In the genomic region with DNA sequence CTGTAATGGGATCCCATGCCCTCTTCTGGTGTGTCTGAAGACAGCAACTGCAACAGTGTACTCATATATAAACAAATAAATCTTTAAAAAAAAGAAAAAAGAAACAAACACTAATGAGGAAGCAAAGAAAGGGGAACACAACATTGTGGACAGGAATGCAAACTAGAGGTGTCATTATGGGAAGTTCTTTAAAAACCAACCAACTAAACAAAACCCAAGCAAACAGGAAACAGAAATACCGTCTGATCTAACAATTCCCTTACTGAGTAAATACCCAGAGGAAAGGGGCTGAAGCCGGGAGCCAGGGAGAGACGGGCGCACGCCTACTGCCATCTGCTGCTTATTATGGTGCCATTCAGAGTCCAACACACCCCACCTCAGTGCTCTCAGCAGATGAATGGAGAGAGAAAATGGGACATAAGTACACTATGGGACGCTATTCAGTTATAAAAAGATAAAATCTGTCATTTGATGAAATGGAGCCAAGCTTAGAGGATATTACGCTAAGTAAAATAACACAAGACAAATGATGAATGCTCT, we compare ENCODE assay signal across 10 mouse cellular contexts. TPM values are rescaled to one million over a fixed set of nuclear protein-coding genes. Genes with fewer than 3 reads are reported as not detected.
A peak's percentile ranks its signal among the peaks of the same experiment; 100 is the strongest.
DNase-seq lines count a peak whose midpoint lies in the region; ATAC-seq lines count a peak whose summit lies in the region.
"Had no signal": no experiment of that assay in that cellular context is flagged by ENCODE, and none has a peak within 500 bp of the region (broad histone marks: within the 10 kb centered on the region; RNA-seq: fewer than 3 reads in every experiment).

No protein-coding gene starts in this region.

- peaks cover 7% of the 10 kb centered on the region; the same call in 1 of the 2 replicates for H3K36me3 ChIP-seq in midbrain, embryonic 11.5 days (ENCODE audit: control insufficient read depth, insufficient read depth, low read length)
- H3K36me3 ChIP-seq in midbrain, embryonic 16.5 days (ENCODE audit: control insufficient read depth, insufficient read depth, low read length) = peaks cover 20% of the 10 kb centered on the region

- no peak overlapping the region for H3K4me2 ChIP-seq in midbrain, embryonic 11.5 days
- no peak overlapping the region for H3K4me2 ChIP-seq in midbrain, embryonic 16.5 days (ENCODE audit: low read length)
- H3K4me2 ChIP-seq: heart, embryonic 12.5 days had no signal

- H3K27ac ChIP-seq in midbrain, embryonic 11.5 days (ENCODE audit: low read depth, low read length) = no peak overlapping the region
- H3K27ac ChIP-seq in midbrain, embryonic 16.5 days (ENCODE audit: low read length) = no peak overlapping the region

- H3K4me3 ChIP-seq in midbrain, embryonic 11.5 days (ENCODE audit: low read depth, low read length) = no peak overlapping the region
- no peak overlapping the region for H3K4me3 ChIP-seq in midbrain, embryonic 16.5 days (ENCODE audit: low read depth, low read length)
- H3K4me3 ChIP-seq: heart, embryonic 12.5 days had no signal

- H3K4me1 ChIP-seq in midbrain, embryonic 11.5 days (ENCODE audit: control insufficient read depth, insufficient read depth, low read length) = peaks cover 8% of the 10 kb centered on the region
- H3K4me1 ChIP-seq in midbrain, embryonic 16.5 days (ENCODE audit: control insufficient read depth, insufficient read depth, low read length) = peaks cover 13% of the 10 kb centered on the region

- ATAC-seq in midbrain, embryonic 11.5 days (ENCODE audit: low FRiP score) = no peak
- ATAC-seq in midbrain, embryonic 16.5 days = no peak
- ATAC-seq: inflammation-experienced regulatory T-cells, adult 6 months had no signal

- intact Hi-C loops in left cerebral cortex, postnatal 36 days (cut with DNase I) = no loop called here

- no peaks in the 10 kb centered on the region for H3K9me3 ChIP-seq in midbrain, embryonic 11.5 days (ENCODE audit: control insufficient read depth, low read length)
- H3K9me3 ChIP-seq in midbrain, embryonic 16.5 days (replicated peaks; ENCODE audit: control insufficient read depth, low read length, poor library complexity, severe bottlenecking) = no peaks in the 10 kb centered on the region
- H3K9me3 ChIP-seq: heart, embryonic 12.5 days had no signal

- 88% methylated on average over 7 of the region's 7 CpGs for WGBS in midbrain, embryonic 11.5 days
- 84% methylated on average over 7 of the region's 7 CpGs for WGBS in midbrain, embryonic 16.5 days

- DNase-seq in cerebellum, adult 11-12 months = peak; percentile 42
- no peak for DNase-seq in cerebellum, postnatal 4 days (ENCODE audit: low spot score in 2 of 2)
- DNase-seq in midbrain, embryonic 11.5 days (ENCODE audit: low spot score, missing footprints) = peak; percentile 65
- peak; percentile 69 to 71 for DNase-seq in left cerebral cortex, postnatal 36 days (ENCODE audit: low spot score in 2 of 2)
- no peak for DNase-seq in thymus, postnatal 25 days
- DNase-seq in thymus, postnatal 14 days = no peak
- no peak for DNase-seq in adrenal gland, postnatal 4 days (ENCODE audit: low spot score in 2 of 2)

- H3K27me3 ChIP-seq in midbrain, embryonic 11.5 days (ENCODE audit: control insufficient read depth, insufficient read depth, low read length) = no peaks in the 10 kb centered on the region
- H3K27me3 ChIP-seq in midbrain, embryonic 16.5 days (ENCODE audit: control insufficient read depth, insufficient read depth, low read depth, low read length) = no peaks in the 10 kb centered on the region
- H3K27me3 ChIP-seq: heart, embryonic 12.5 days had no signal

- H3K9ac ChIP-seq in midbrain, embryonic 11.5 days (ENCODE audit: low read length) = no peak overlapping the region
- H3K9ac ChIP-seq in midbrain, embryonic 16.5 days (ENCODE audit: low read depth, low read length) = no peak overlapping the region
- H3K9ac ChIP-seq: heart, embryonic 12.5 days had no signal

RNA-seq across cellular contexts. Expression of a gene that starts 5.5 kb away (rescaled TPM):
- 64.8 and 65.8 TPM in 2 replicates for polyA plus RNA-seq in midbrain, embryonic 11.5 days (2014; fragmentation: Nextera tagmentation; extraction: Ambion mirVana)
- 68.3 and 72.0 TPM in 2 replicates for polyA plus RNA-seq in midbrain, embryonic 16.5 days (2015; fragmentation: Nextera tagmentation; extraction: Ambion mirVana)
- 10 to 100 TPM; 82.7 to 91.9 TPM for total RNA-seq in left cerebral cortex, postnatal 36 days (2021)
- 10 to 100 TPM; 35.2 to 39.2 TPM for total RNA-seq in adrenal gland, postnatal 4 days (2021)

RNA-seq across cellular contexts. Expression of a gene that starts 9.2 kb away (rescaled TPM):
- 136 and 144 TPM in 2 replicates for polyA plus RNA-seq in midbrain, embryonic 11.5 days (2014; fragmentation: Nextera tagmentation; extraction: Ambion mirVana)
- polyA plus RNA-seq in midbrain, embryonic 16.5 days (2015; fragmentation: Nextera tagmentation; extraction: Ambion mirVana) = 209 and 230 TPM in 2 replicates
- 10 to 100 TPM; 80.0 to 86.1 TPM for total RNA-seq in left cerebral cortex, postnatal 36 days (2021)
- total RNA-seq in adrenal gland, postnatal 4 days (2021) = 10 to 100 TPM; 64.7 to 65.4 TPM

RNA-seq across cellular contexts. Expression of a gene that starts 18.1 kb away (rescaled TPM):
- polyA plus RNA-seq in midbrain, embryonic 11.5 days (2014; fragmentation: Nextera tagmentation; extraction: Ambion mirVana) = 25.6 and 27.0 TPM in 2 replicates
- polyA plus RNA-seq in midbrain, embryonic 16.5 days (2015; fragmentation: Nextera tagmentation; extraction: Ambion mirVana) = 41.2 and 47.7 TPM in 2 replicates
- total RNA-seq in left cerebral cortex, postnatal 36 days (2021) = 10 to 100 TPM; 22.4 to 24.1 TPM
- total RNA-seq in adrenal gland, postnatal 4 days (2021) = 10 to 100 TPM; 17.7 to 24.6 TPM

RNA-seq across cellular contexts. Expression of a gene that starts 35.3 kb away (rescaled TPM):
- polyA plus RNA-seq in midbrain, embryonic 11.5 days (2014; fragmentation: Nextera tagmentation; extraction: Ambion mirVana) = 55.1 and 62.9 TPM in 2 replicates
- polyA plus RNA-seq in midbrain, embryonic 16.5 days (2015; fragmentation: Nextera tagmentation; extraction: Ambion mirVana) = 59.3 and 68.6 TPM in 2 replicates
- 10 to 100 TPM; 28.9 to 30.6 TPM for total RNA-seq in left cerebral cortex, postnatal 36 days (2021)
- total RNA-seq in adrenal gland, postnatal 4 days (2021) = 10 to 100 TPM; 48.9 to 65.6 TPM

RNA-seq across cellular contexts. Expression of a gene that starts 40.0 kb away (rescaled TPM):
- polyA plus RNA-seq in midbrain, embryonic 11.5 days (2014; fragmentation: Nextera tagmentation; extraction: Ambion mirVana) = 42.8 and 43.6 TPM in 2 replicates
- 26.7 and 28.7 TPM in 2 replicates for polyA plus RNA-seq in midbrain, embryonic 16.5 days (2015; fragmentation: Nextera tagmentation; extraction: Ambion mirVana)
- 10 to 100 TPM; 27.7 to 29.4 TPM for total RNA-seq in left cerebral cortex, postnatal 36 days (2021)
- 10 to 100 TPM; 50.6 to 50.7 TPM for total RNA-seq in adrenal gland, postnatal 4 days (2021)

Comparison
In these comparisons a context has a peak if more than half of its experiments do, and no peak if none do; other contexts are left out.
1. DNase-seq: peak in cerebellum, adult 11-12 months (single experiment), midbrain, embryonic 11.5 days (single experiment) and left cerebral cortex, postnatal 36 days (2 of 2); none in cerebellum, postnatal 4 days (0 of 2), thymus, postnatal 25 days (single experiment), thymus, postnatal 14 days (single experiment) and adrenal gland, postnatal 4 days (0 of 2).